Mouse (Mus musculus) ES-Bruce4 (cell line): ENCODE measurements at regions not wholly inside any gene's neighbourhood (a gene's known extent, or its start where the extent isn't known, plus 50 kb on each side); places are given as distances from the start of the nearest gene placed in this dataset.

ENCODE experiments used
- CTCF ChIP-seq: IDR thresholded peaks from one replicate; pipeline ENCODE4 v1.8.1; 2011; ENCODE audit warnings: low read depth, low read length
- POLR2A ChIP-seq: IDR thresholded peaks from one replicate; pipeline ENCODE4 v1.8.1; 2011; ENCODE audit warnings: low read length; ENCODE audit not compliant: insufficient read depth

GRCm38 (mm10) chr10:44765527-44765926 lies 237.2 kb upstream of the Prdm1 start:
- TF ChIP-seq CTCF = no peak
- TF ChIP-seq POLR2A = no peak
